Mouse (Mus musculus) MEL (cell line): Measurements from ENCODE around the gene Itsn1. TPM values are rescaled to one million over a fixed set of nuclear protein-coding genes. Genes with fewer than 3 reads are reported as not detected.

ENCODE experiments used
- DNase-seq: peaks from one replicate; pipeline ENCODE4 v3.0.0; 2011; ENCODE audit warnings: low read depth, low spot score
- H3K27ac ChIP-seq: 2 replicates; pipeline ENCODE4 v1.5.1; 2012; ENCODE audit warnings: low read depth, mild to moderate bottlenecking, control low read depth, low read length, moderate library complexity; ENCODE audit not compliant: control insufficient read depth
- H3K27me3 ChIP-seq, 2 experiments: fragments of 150-350 bp in 1 of 2; sonication (generic) in 1 of 2; 2 replicates each; pipeline ENCODE4 v1.6.1; 2012; ENCODE audit warnings: low read length in 2 of 2, mild to moderate bottlenecking in 2 of 2, improper control_type of control experiment in 1 of 2, moderate library complexity in 1 of 2; ENCODE audit not compliant: insufficient read depth in 2 of 2, control insufficient read depth in 1 of 2
- H3K36me3 ChIP-seq, 2 experiments: 2 replicates each; pipeline ENCODE4 v1.6.1; 2012 to 2014; ENCODE audit warnings: low read length in 2 of 2, improper control_type of control experiment in 1 of 2, inconsistent platforms in 1 of 2, mild to moderate bottlenecking in 1 of 2; ENCODE audit not compliant: insufficient read depth in 2 of 2, control insufficient read depth in 1 of 2
- H3K4me1 ChIP-seq, 2 experiments: fragments of 150-350 bp in 1 of 2; sonication (generic) in 1 of 2; 2 replicates each; pipeline ENCODE4 v1.6.1; 2012; ENCODE audit warnings: low read length in 2 of 2, improper control_type of control experiment in 1 of 2, mild to moderate bottlenecking in 1 of 2; ENCODE audit not compliant: insufficient read depth in 2 of 2, control insufficient read depth in 1 of 2
- H3K4me3 ChIP-seq, 2 experiments: fragments of 150-350 bp in 1 of 2; sonication (generic) in 1 of 2; 2 replicates each; pipeline ENCODE4 v1.5.1; 2012; ENCODE audit warnings: low read depth in 2 of 2, low read length in 2 of 2, mild to moderate bottlenecking in 2 of 2, moderate library complexity in 2 of 2, control low read depth in 1 of 2, improper control_type of control experiment in 1 of 2; ENCODE audit not compliant: control insufficient read depth in 1 of 2, insufficient read depth in 1 of 2
- H3K79me2 ChIP-seq: 2 replicates; pipeline ENCODE4 v1.6.1; 2012; ENCODE audit warnings: mild to moderate bottlenecking, low read length, moderate library complexity; ENCODE audit not compliant: control insufficient read depth, poor library complexity, insufficient read depth
- H3K9ac ChIP-seq: 2 replicates; pipeline ENCODE4 v1.6.1; 2012; ENCODE audit warnings: low read depth, mild to moderate bottlenecking, control low read depth, low read length, moderate library complexity; ENCODE audit not compliant: control insufficient read depth, poor library complexity, severe bottlenecking
- H3K9me3 ChIP-seq: fragments of 150-350 bp; sonication (generic); replicated peaks from 2 replicates; pipeline ENCODE4 v1.6.1; 2012; ENCODE audit warnings: mild to moderate bottlenecking, low read length, improper control_type of control experiment, moderate library complexity; ENCODE audit not compliant: insufficient read depth
- BHLHE40 ChIP-seq: IDR thresholded peaks from 2 replicates; pipeline ENCODE4 v1.6.1; 2012; ENCODE audit warnings: low read depth, mild to moderate bottlenecking, inconsistent platforms, low read length, improper control_type of control experiment, borderline replicate concordance
- CHD2 ChIP-seq: IDR thresholded peaks from 2 replicates; pipeline ENCODE4 v1.6.1; 2011; ENCODE audit warnings: low read length, improper control_type of control experiment
- E2F4 ChIP-seq: IDR thresholded peaks from 2 replicates; pipeline ENCODE4 v1.6.1; 2011; ENCODE audit warnings: low read depth, low read length, improper control_type of control experiment, borderline replicate concordance
- ELF1 ChIP-seq: IDR thresholded peaks from 2 replicates; pipeline ENCODE4 v1.6.1; 2014; ENCODE audit warnings: low read depth, mild to moderate bottlenecking, inconsistent platforms, low read length, improper control_type of control experiment, moderate library complexity
- EP300 ChIP-seq, 2 experiments: IDR thresholded peaks; 2 replicates each; pipeline ENCODE4 v1.6.1; 2011; ENCODE audit warnings: improper control_type of control experiment in 2 of 2, low read length in 2 of 2, low read depth in 1 of 2, mild to moderate bottlenecking in 1 of 2
- ETS1 ChIP-seq: IDR thresholded peaks from 2 replicates; pipeline ENCODE4 v1.6.1; 2012; ENCODE audit warnings: low read depth, mild to moderate bottlenecking, inconsistent platforms, low read length, improper control_type of control experiment, moderate library complexity
- GABPA ChIP-seq: IDR thresholded peaks from 2 replicates; pipeline ENCODE4 v1.6.1; 2012; ENCODE audit warnings: low read depth, mild to moderate bottlenecking, inconsistent platforms, low read length, improper control_type of control experiment, moderate library complexity
- GATA1 ChIP-seq: IDR thresholded peaks from 2 replicates; pipeline ENCODE4 v1.6.1; 2011; ENCODE audit warnings: low read depth, low read length, improper control_type of control experiment
- JUND ChIP-seq: IDR thresholded peaks from 2 replicates; pipeline ENCODE4 v1.6.1; 2011; ENCODE audit warnings: low read depth, mild to moderate bottlenecking, improper control_type of control experiment, low read length
- MEF2A ChIP-seq: IDR thresholded peaks from 2 replicates; pipeline ENCODE4 v1.6.1; 2014; ENCODE audit warnings: low read depth, mild to moderate bottlenecking, inconsistent platforms, low read length, improper control_type of control experiment; ENCODE audit not compliant: poor library complexity, insufficient replicate concordance, severe bottlenecking; ENCODE audit errors: extremely low read depth
- MYB ChIP-seq: IDR thresholded peaks from 2 replicates; pipeline ENCODE4 v1.6.1; 2011; ENCODE audit warnings: mild to moderate bottlenecking, low read depth, low read length, improper control_type of control experiment
- MYC ChIP-seq: IDR thresholded peaks from 2 replicates; pipeline ENCODE4 v1.6.1; 2011; ENCODE audit warnings: low read depth, mild to moderate bottlenecking, low read length, improper control_type of control experiment, moderate library complexity
- NELFE ChIP-seq: IDR thresholded peaks from 2 replicates; pipeline ENCODE4 v1.6.1; 2011; ENCODE audit warnings: low read depth, low read length, improper control_type of control experiment
- POLR2A ChIP-seq, 2 experiments: IDR thresholded peaks; 2 replicates each; pipeline ENCODE4 v1.6.1; 2011 to 2012; ENCODE audit warnings: low read length in 2 of 2, mild to moderate bottlenecking in 2 of 2, control low read depth in 1 of 2, improper control_type of control experiment in 1 of 2, low read depth in 1 of 2, moderate library complexity in 1 of 2; ENCODE audit not compliant: control insufficient read depth in 1 of 2, insufficient read depth in 1 of 2, poor library complexity in 1 of 2
- POLR2AphosphoS2 ChIP-seq: IDR thresholded peaks from 2 replicates; pipeline ENCODE4 v1.6.1; 2011; ENCODE audit warnings: low read length, improper control_type of control experiment
- POLR2AphosphoS5 ChIP-seq: IDR thresholded peaks from 2 replicates; pipeline ENCODE4 v1.6.1; 2012; ENCODE audit warnings: low read depth, borderline replicate concordance, mild to moderate bottlenecking, inconsistent platforms, low read length, moderate library complexity, mixed read lengths
- RAD21 ChIP-seq: IDR thresholded peaks from 2 replicates; pipeline ENCODE4 v1.6.1; 2011; ENCODE audit warnings: mild to moderate bottlenecking, low read depth, low read length, improper control_type of control experiment
- RCOR1 ChIP-seq: IDR thresholded peaks from 2 replicates; pipeline ENCODE4 v1.6.1; 2012; ENCODE audit warnings: low read depth, mild to moderate bottlenecking, inconsistent platforms, low read length, improper control_type of control experiment
- SIN3A ChIP-seq: IDR thresholded peaks from 2 replicates; pipeline ENCODE4 v1.6.1; 2012; ENCODE audit warnings: low read length, improper control_type of control experiment, inconsistent platforms
- TAL1 ChIP-seq: IDR thresholded peaks from 2 replicates; pipeline ENCODE4 v1.6.1; 2012; ENCODE audit warnings: mild to moderate bottlenecking, inconsistent platforms, low read length, moderate library complexity, mixed read lengths
- TCF12 ChIP-seq: IDR thresholded peaks from 2 replicates; pipeline ENCODE4 v1.6.1; 2014; ENCODE audit warnings: low read depth, mild to moderate bottlenecking, inconsistent platforms, low read length, improper control_type of control experiment, moderate library complexity
- USF1 ChIP-seq: IDR thresholded peaks from 2 replicates; pipeline ENCODE4 v1.6.1; 2014; ENCODE audit warnings: low read depth, mild to moderate bottlenecking, inconsistent platforms, low read length, improper control_type of control experiment, moderate library complexity
- ZC3H11A ChIP-seq: IDR thresholded peaks from 2 replicates; pipeline ENCODE4 v1.6.1; 2012; ENCODE audit warnings: low read depth, mild to moderate bottlenecking, inconsistent platforms, low read length, improper control_type of control experiment
- ZKSCAN1 ChIP-seq: IDR thresholded peaks from 2 replicates; pipeline ENCODE4 v1.6.1; 2012; ENCODE audit warnings: low read depth, mild to moderate bottlenecking, inconsistent platforms, low read length, improper control_type of control experiment, moderate library complexity
- ZNF384 ChIP-seq: IDR thresholded peaks from 2 replicates; pipeline ENCODE4 v1.6.1; 2012; ENCODE audit warnings: low read depth, mild to moderate bottlenecking, inconsistent platforms, low read length, improper control_type of control experiment
- polyA plus RNA-seq, 2 experiments: library from polyadenylated mRNA; stranded (reverse) in 1 of 2; unstranded in 1 of 2; fragments of >175 nt in 1 of 2; fragments of >200 nt in 1 of 2; gene quantifications; 2 replicates each; pipeline versions ENCODE4 v1.2.1 to v1.2.4; 2012; ENCODE audit warnings: low replicate concordance in 2 of 2, low read depth in 1 of 2; ENCODE audit not compliant: insufficient read length in 2 of 2, insufficient read depth in 1 of 2, missing spikeins in 1 of 2
- total RNA-seq: library from RNA; depleted of rRNA; stranded (reverse); fragments of 300-350 nt; gene quantifications from 2 replicates; pipeline ENCODE4 v1.2.3, GENCODE M21; 2012

Itsn1 gene
- total and polyA plus RNA-seq, 3 experiments = 14.7 to 36.5 TPM; not detected in 1

DNA sequence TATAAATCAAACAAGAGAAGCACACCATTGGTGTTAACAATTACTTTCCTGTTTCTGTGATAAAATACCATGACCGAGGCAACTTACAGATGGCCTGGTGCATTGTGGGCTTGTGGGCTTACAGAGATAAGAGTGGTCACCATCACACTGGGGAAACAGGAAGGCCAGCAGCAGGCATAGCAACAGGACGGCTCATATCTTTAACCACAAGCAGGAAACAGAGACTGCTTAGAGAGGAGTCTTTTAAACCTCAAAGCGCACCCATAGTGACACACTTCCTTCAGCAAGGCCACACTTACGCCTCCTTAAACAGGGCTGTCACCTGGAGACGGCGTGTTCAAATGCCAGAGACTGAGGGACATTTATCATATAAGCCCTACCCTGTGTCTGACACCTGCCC lies 60.6 kb downstream of the Itsn1 start (continued):
- TF ChIP-seq ELF1 (peak; percentile 81), TAL1 (peak; percentile 96)

DNA sequence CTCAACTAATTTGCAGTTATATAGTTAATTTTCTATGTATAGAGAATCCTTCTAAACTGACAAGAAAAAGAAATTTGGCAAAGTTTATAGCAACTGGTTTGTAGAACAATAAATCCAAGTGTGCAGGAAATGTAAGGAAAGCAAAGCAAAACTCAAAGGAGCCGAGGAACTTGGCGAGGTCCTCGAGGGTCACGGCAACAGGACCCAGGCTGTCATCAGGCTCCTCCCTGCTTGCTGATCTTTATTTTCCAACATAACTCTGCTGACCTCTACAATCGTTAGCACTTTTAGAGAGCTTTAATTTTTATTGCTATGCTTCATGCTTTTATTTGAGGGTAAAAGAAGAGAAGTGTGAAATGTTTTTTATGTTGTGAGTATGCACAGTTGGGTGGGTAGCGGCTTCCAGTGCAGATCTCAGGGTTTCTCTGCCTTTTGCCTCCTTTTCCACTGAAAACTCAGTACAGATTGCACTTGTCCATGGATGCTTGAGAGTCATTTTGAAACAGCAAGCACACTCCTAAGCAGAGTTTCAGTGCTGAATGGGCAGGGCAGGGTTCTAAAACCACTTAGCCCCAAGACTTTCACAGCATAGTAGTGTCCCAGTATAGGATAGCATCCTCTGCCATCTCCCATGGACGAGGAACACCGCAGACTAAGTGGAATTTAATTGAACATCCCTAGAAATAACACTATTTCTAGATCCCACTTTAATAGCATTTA lies 63.6 kb downstream of the Itsn1 start:
- no peak overlapping the region for H3K4me3 ChIP-seq
- H3K36me3 ChIP-seq = peaks cover 0 to 35% of the 10 kb centered on the region in 2 experiments; a peak in 2 of 4 replicates
- no peak overlapping the region for H3K9ac ChIP-seq
- TF ChIP-seq ZNF384 = no peak
- no peak for TF ChIP-seq MYC
- no peak for TF ChIP-seq MEF2A
- no peak for TF ChIP-seq RAD21
- TF ChIP-seq ETS1 = no peak
- no peak for TF ChIP-seq TCF12
- no peak for TF ChIP-seq JUND
- TF ChIP-seq ZC3H11A = no peak
- TF ChIP-seq RCOR1 = no peak
- no peak for TF ChIP-seq POLR2AphosphoS2
- H3K9me3 ChIP-seq = no peaks in the 10 kb centered on the region
- peak overlapping the region; percentile 1; the same call in 1 of the 2 replicates for H3K27ac ChIP-seq
- H3K27me3 ChIP-seq = no peaks in the 10 kb centered on the region
- no peak for DNase-seq
- H3K79me2 ChIP-seq = no peaks in the 10 kb centered on the region
- peaks cover 15 to 39% of the 10 kb centered on the region in 2 experiments for H3K4me1 ChIP-seq

DNA sequence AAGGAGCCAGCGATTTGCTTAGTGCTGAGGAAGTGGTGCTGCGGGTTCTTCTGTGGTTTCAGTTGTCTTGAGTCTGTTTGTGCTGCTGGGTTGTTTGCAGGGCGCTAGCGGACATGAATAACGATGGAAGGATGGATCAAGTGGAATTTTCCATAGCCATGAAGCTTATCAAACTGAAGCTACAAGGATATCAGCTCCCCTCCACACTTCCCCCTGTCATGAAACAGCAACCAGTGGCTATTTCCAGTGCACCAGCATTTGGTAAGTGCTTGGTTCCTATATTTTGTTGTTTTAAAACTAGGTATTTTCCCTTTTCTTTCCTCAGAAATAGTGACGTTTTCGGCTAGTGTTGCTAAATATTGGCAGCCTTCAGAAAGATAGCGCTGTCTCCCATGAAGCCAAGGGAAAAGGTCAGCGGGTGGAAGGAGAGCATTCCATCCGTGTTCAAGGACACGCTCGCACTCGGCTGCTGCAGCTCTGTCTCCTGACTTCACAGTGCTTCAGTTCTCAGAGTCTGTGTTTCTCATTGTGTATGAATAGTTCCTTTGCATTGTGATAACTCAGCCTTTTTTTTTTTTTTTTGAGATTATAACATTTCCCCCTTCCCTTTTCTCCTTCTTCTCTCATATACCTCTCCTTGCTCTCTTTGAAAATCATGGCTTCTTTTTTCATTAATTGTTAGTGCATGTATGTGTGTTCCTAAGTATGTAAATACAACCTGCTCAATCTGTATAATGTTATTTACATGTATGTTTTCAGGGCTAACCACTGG lies 64.6 kb downstream of the Itsn1 start:
- peak overlapping the region; percentile 52 for H3K9ac ChIP-seq
- peak; percentile 84 for DNase-seq
- peak overlapping the region; percentile 72 for H3K27ac ChIP-seq
- H3K27me3 ChIP-seq = no peaks in the 10 kb centered on the region
- no peaks in the 10 kb centered on the region for H3K9me3 ChIP-seq
- peaks cover 15 to 34% of the 10 kb centered on the region in 2 experiments for H3K4me1 ChIP-seq
- H3K79me2 ChIP-seq = no peaks in the 10 kb centered on the region
- H3K4me3 ChIP-seq = peak overlapping the region; percentile 27 to 53
- peaks cover 0 to 35% of the 10 kb centered on the region in 2 experiments; a peak in 2 of 4 replicates for H3K36me3 ChIP-seq
- TF ChIP-seq MYB = peak; percentile 31; the same call in 1 of the 2 replicates
- peak; percentile 82 for TF ChIP-seq TAL1
- TF ChIP-seq SIN3A = no peak; the same call in 1 of the 2 replicates
- TF ChIP-seq GATA1 = peak; percentile 64
- peak; percentile 76; the same call in 1 of the 2 replicates for TF ChIP-seq TCF12
- TF ChIP-seq ETS1 = peak; percentile 57
- no peak for TF ChIP-seq NELFE
- no peak for TF ChIP-seq USF1
- no peak for TF ChIP-seq ZKSCAN1
- 0 out of 4 replicates have a peak, but pooled peaks of 1 of the 2 experiments have one; percentile 20 for TF ChIP-seq POLR2A (IDR thresholded peaks at IDR 0.05; ENCODE audit: control insufficient read depth in 1 of 2, insufficient read depth in 1 of 2, low read depth in 1 of 2, low read length in 2 of 2, poor library complexity in 1 of 2)
- TF ChIP-seq EP300 (IDR thresholded peaks at IDR 0.05; ENCODE audit: low read depth in 1 of 2, low read length in 2 of 2) = peak; percentile 76 to 80
- no peak for TF ChIP-seq MEF2A
- no peak for TF ChIP-seq GABPA
- no peak for TF ChIP-seq RCOR1
- no peak for TF ChIP-seq CHD2
- no peak for TF ChIP-seq MYC
- no peak for TF ChIP-seq BHLHE40
- no peak for TF ChIP-seq POLR2AphosphoS5
- no peak for TF ChIP-seq E2F4
- TF ChIP-seq ZNF384 = peak; percentile 91
